Mouse (Mus musculus): ENCODE measurements around the gene Wdr17. TPM values are rescaled to one million over a fixed set of nuclear protein-coding genes. Genes with fewer than 3 reads are reported as not detected.

Gene Wdr17
- 0.01 and 0.02 TPM in 2 replicates for polyA plus RNA-seq (2012; rRNA removed)

GRCm38 (mm10) chr8:54886987-54887785 lies at the start of gene Wdr17:
Gene Wdr17 (minus strand): TSS chr8:54887184.

GRCm38 (mm10) chr8:54600671-54601251 lies 286.2 kb downstream of the Wdr17 start, which contains the start of gene Spata4:
Gene Spata4 (plus strand): TSS chr8:54600781.

Other genes with a start within 250 kb of the Wdr17 start
- 0.63 and 0.70 TPM in 2 replicates for gene Gpm6a, start 67.7 kb upstream of the Wdr17 start, polyA plus RNA-seq (2012; rRNA removed)

Data from liver, embryonic 14 days (tissue).